Mouse (Mus musculus) CD8-positive naive resting alpha-beta T cell, adult 57 days (primary cell): Measurements from ENCODE around the gene Zfp599. TPM values are rescaled to one million over a fixed set of nuclear protein-coding genes. Genes with fewer than 3 reads are reported as not detected.

Experiments used
- total RNA-seq: library from RNA; stranded (reverse); gene quantifications from one replicate; pipeline ENCODE4 v1.2.4, GENCODE M21; 2023

Zfp599 gene
- total RNA-seq, result 2.4 TPM

DNA sequence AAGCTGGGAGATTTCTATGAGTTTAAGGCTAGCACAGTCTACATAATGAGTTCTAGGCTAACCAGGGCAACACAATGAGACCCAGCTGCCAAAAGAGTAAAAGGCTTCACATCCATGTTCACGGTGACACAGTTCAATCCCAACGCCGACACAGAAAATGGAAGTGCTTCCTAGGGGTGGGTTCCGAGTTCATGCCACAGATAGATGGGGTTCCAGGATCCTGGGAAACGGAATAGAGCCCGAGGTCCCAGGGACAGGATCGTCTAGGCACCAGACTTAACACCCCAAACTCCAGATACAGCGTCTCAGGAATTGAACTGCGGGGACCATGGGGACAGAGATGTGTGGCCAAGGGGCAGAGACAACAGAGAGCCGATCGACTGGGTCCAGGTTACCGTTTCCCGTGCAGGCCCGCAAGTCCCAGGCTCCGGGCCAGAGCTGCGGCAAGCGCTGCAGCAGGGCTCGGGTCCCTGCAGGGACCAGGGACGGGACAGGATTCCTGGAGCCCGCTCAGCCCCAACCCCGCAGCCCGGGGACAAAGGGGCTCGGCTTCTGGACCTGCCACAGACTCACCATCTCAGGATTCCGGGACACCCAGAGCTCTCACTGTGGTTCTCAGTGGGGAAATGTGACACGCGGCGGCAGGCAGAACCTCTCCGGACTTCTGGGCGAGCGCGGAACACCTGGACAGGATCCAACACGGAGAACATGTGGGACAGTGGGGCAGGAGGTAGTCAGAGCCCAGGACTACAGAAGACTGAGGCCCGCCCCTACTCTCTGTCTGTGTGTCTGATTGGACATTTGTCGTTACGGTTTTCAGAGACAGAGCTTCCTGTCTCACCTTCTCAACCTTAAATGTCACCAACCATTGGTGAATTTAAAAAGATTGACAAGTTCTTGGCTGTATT is at the start of gene Zfp599:
Gene Zfp599 (minus strand): TSS at position 712 of the 908 bp plus-strand sequence.

DNA sequence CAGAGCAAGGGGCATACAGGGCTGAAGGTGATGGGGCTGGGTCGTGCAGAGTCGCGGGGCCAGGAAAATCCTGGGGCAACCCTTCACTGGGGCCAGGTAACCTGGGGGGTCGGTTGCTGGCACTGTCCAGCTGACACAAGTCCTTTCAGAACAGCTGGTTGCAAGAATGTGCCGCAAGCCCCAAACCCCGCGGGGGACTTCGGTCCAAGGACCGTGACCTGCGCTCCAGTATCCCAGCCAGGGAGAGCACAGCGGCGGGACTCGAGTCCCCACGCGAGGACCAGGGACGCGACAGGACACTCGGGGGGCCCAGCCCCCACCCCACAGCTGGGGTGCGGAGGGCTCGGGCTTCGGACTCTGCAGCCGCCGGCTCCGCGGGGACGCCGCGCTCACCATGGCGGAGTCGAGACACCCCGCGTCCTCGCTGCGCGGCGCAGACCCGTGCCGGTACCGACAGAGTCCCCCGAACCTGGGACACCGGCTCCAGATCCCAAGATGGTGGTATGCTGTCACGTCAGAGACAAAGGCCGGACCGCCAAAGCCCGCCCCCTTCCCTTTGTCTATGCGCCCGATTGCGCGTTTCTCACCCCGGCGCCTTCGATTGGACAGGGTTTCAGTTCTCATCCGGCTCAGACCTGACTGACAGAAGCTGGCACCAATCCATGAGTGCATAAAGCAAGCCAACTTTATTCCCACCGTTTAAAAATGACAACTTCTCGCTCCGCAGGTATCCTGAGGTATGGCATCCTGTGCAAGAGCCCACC is 47.6 kb upstream of the Zfp599 start, which contains the start of gene Zfp810:
Gene Zfp810 (minus strand): TSS at position 493 of the 764 bp plus-strand sequence.

DNA sequence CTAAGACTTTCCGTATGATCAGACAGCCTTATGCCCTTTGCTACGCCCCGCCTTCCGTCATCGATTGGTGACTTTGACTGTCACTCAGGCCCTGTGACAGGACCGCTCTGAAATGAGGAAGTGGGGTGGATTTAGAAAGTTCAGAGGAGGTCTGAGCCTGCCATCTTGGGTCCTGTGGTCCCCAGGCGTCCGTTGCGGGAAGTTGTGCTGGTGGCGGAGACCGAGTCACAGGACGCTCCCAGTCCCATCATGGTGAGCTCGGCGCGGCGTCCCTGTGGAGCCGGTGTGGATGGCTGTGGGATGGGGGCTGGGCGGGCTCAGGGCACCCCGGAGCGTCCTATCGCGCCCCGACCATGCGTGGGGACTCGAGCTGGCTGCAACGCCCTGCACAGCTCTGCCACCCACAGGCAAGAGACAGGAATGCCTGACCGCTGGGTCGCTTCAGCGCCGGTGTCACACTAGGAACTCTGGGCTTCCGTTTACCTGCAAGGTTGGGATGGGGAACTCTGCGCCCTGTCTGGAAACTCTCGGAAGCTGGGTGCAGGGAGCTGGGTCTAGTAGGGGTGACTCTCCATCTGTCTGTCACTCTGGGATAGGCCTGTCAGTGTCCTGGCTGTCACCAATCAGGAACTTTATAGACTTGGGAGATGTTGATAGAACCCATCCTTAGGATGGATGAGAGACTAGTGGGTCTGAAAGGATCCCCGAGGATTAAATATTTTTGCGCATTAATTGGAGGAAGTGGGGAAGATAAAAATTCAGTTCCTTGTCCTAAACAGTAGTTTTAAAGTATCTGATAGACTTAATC is 33.9 kb downstream of the Zfp599 start, which contains the start of gene Zfp809:
Gene Zfp809 (plus strand): TSS at position 134 of the 808 bp plus-strand sequence.

Other genes starting within 250 kb of the Zfp599 start
- 0.18 TPM for gene Elavl3, start 207.9 kb downstream of the Zfp599 start, total RNA-seq
- not detected for gene Gm49318, start 188.6 kb downstream of the Zfp599 start, total RNA-seq
- gene Zfp653, start 188.5 kb downstream of the Zfp599 start, total RNA-seq, result 28.6 TPM
- 26.7 TPM for gene Ecsit, start 174.5 kb downstream of the Zfp599 start, total RNA-seq
- not detected for gene Cnn1, start 160.7 kb downstream of the Zfp599 start, total RNA-seq
- 25.6 TPM for gene Elof1, start 142.7 kb downstream of the Zfp599 start, total RNA-seq
- 239 TPM for gene Acp5, start 124.2 kb downstream of the Zfp599 start, total RNA-seq
- 12.7 TPM for gene Pigyl, start 103.0 kb downstream of the Zfp599 start, total RNA-seq
- gene Zfp872, start 71.8 kb downstream of the Zfp599 start, total RNA-seq, result not detected
- gene Zfp809, start 34.2 kb downstream of the Zfp599 start, total RNA-seq, result 39.3 TPM
- gene Zfp810, start 47.8 kb upstream of the Zfp599 start, total RNA-seq, result 12.9 TPM
- 1.6 TPM for gene Anln, start 129.3 kb upstream of the Zfp599 start, total RNA-seq
- 0.58 TPM for gene 9530077C05Rik, start 151.6 kb upstream of the Zfp599 start, total RNA-seq
- gene Gm17545, start 194.4 kb upstream of the Zfp599 start, total RNA-seq, result not detected
- 68.8 TPM for gene Rp9, start 209.8 kb upstream of the Zfp599 start, total RNA-seq
- gene Bbs9, start 215.8 kb upstream of the Zfp599 start, total RNA-seq, result 21.5 TPM